Mouse (Mus musculus) v-Abl transformed pro-B cells (cell line): Measurements from ENCODE around the gene Cdkn2c.

Experiments
- in situ Hi-C, 2 experiments: fragments of 400-800 bp; cut with MboI; formaldehyde crosslinking; loops; one replicate each; pipeline ENCODE4 v1.15.1; 2025; ENCODE audit not compliant: unreplicated experiment in 2 of 2

Cdkn2c gene

DNA sequence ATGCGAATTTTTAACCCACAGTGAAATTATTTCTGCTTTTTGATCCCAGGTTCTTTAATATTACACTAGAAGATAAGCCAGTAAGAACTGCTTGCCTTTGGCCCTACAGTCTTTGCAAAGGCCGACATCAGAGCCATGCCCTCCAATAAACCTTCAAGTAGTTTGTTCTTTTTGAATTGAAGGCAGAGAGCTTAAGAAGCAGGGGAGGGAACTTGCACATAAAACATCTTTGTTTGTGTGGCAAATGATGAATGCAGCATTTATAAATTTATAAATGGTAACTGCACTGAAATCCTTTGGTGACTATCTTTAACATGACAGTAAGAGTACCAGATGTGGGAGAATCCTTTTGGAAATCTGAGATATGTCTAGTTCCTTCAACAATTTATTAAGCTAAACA is 7.4 kb downstream of the Cdkn2c start:
- in situ Hi-C loops = loop anchor here in 1 of 2 experiments (25.0 kb wide), 1 partner anchor 1347 kb away; the partner anchor contains the start of gene Zyg11b

DNA sequence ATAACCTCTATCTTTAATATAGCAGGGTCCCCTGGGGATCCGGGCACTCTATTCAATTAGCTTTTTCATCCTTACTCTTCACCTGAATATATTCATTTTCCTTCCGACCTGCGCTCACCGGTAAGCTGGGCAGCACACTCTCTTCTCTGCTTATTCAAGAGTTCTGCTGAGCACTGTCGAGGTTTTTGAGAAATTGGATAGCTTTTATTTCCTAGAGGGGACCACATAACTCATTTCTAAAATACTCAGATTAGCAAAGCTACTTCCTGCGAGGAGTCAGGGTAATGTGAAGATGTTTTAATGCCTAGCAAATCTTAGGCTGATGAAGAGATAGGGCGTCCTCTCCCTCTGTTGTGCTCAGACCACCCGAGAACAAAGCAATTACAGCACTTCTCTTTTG is 8.2 kb downstream of the Cdkn2c start:
- in situ Hi-C loops = loop anchor here in 1 of 2 experiments (25.0 kb wide), 1 partner anchor 1347 kb away; the partner anchor contains the start of gene Zyg11b

DNA sequence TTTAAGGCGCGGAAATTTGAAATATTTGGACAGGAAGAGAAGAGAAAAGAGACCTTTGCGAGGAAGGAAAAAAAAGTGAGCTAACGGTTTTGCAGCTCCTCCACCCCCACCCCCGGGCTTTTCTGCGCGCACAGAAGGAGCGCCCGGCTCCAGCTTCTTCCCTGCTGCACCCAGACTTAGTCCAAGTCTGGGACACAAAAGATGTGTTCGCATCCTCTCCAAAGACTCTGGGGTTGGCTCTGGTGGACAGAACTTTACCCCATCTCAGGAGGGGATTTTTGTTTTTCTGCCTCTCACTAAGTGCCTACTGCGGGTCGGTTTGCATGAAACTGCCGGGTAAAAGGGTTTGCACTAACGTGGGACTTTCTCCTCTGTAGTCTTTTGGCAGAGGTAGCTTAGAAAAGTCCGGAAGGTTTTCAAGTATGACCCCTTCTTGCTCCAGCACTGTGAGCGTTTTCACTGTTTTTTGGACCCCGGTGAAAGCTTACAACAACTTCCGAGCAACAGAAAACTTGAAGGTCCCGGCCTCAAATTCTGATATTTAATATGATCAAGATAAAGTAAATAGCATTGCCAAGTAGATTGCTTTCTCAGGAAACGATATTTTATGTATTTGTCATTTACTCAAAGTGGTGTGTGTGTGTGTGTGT is 9.0 kb downstream of the Cdkn2c start:
- in situ Hi-C loops = loop anchor here in 1 of 2 experiments (25.0 kb wide), 1 partner anchor 1346 kb away; the partner anchor contains the start of gene Zyg11b

DNA sequence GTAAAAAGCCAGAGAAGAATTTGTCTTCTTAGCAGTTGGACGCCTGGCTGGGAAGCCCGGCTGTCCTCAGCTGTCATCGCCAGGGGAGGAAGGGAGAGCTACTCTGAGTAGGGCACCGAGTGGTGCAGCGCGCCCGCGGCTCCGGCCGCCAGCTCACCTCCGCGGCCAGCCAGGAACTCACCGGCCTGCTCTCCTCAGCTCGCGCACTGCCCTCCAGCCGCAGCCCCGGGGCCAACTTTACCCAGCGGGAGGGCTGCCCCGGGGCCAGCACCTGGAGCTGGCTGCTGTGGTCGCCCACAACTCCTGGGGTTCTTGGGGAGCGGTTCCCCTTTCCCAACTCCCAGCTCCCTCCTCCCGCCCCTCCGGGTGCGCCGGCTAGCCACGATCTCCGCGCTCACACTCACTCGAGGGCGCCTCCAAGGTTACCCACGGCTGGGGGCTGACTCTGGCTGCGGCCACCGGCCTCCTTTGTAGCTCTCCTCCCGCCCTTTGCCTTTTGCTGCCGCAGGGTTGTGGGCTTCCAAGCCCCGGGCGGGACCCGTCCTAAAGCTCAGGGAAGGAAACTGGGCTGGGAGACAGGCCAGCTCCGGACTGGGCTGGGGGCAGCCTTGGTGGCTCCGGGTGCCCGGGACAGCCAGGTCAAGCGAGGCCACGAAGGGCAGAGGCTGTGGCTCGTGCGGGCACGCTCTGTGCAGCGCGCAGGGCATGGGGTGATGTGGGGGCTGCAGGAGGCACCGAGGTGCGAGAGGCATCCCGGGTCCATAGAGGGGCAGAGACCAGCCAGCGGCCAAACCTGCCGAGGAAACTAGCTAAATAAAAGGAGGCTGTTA is 9.8 kb downstream of the Cdkn2c start:
- in situ Hi-C loops = loop anchor here in 1 of 2 experiments (25.0 kb wide), 1 partner anchor 1345 kb away; the partner anchor contains the start of gene Zyg11b

DNA sequence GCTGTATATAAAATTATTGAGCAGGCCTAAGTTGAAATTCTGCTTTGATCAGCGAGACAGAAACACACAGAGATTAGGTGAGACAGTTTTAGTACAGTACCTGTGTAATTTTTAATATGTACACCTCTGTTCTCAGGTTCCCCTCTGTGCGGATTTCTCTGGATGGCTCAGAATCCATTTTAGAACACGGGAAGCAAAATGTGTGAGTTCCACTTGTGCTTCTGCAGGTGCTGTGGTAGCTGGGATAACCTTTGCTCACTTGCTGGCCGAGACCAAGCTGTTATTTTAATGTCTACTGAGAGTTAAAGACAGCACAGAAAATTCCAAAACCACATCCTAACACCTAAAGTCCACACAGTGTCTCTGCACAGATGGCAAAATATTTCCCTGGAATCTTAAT is 10.7 kb downstream of the Cdkn2c start:
- in situ Hi-C loops = loop anchor here in 1 of 2 experiments (25.0 kb wide), 1 partner anchor 1344 kb away; the partner anchor contains the start of gene Zyg11b

DNA sequence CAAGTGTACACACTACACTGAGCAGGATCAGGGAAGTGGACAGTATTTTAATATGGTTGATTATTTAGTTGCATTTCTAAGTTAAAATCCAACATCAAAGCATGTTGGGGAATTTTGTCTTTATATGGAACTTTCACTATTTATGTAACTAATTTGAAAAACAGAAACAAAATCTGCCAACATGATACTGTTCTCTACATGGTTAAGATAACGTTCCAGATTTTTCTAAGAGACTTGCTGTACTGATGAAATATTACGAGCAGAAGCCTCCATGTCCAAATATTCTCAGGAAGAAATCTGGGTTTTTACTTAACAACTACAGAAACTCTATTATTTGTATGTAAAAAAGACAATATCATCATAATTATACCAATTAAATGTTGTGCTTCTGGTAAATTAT is 11.3 kb downstream of the Cdkn2c start:
- in situ Hi-C loops = loop anchor here in 1 of 2 experiments (25.0 kb wide), 1 partner anchor 1343 kb away; the partner anchor contains the start of gene Zyg11b

DNA sequence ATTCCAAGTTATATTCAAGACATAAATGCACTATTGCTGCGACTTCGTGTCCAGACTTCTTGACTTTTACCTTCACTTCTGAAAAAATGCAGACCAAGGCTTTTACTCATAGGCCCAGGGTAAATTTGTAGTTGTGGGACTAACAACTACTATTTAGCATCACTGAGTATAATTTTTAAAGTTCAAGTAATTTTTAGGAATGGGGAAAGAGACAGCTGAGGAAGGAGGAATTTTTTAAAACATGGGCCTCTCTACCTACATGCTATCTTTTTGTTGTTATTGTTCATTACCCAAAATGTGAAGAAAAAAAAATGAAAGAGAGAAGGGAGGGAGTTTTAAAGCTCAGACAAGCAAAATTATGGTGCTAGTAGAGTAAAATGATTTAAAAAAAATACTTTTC is 12.3 kb downstream of the Cdkn2c start:
- in situ Hi-C loops = loop anchor here in 1 of 2 experiments (25.0 kb wide), 1 partner anchor 1342 kb away; the partner anchor contains the start of gene Zyg11b

DNA sequence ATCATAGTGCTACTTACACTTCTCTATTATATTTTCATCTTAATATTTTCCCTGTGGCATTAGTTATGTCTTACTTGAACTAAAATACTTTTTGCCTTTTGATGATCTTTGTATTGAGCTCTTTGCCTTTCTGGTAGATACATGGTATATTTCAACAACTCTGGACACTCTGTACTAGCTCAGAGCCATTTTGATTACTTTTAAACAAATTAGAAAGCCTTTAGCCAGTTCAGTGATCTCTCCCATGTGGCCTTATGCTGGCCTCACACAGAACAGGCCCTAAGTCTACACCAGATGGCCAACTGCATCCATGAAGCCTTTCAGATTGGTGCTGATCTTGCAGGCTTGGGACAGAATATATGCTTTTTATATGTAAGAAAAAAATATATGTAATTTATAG is 13.7 kb downstream of the Cdkn2c start:
- in situ Hi-C loops = loop anchor here in 1 of 2 experiments (25.0 kb wide), 1 partner anchor 1341 kb away; the partner anchor contains the start of gene Zyg11b

DNA sequence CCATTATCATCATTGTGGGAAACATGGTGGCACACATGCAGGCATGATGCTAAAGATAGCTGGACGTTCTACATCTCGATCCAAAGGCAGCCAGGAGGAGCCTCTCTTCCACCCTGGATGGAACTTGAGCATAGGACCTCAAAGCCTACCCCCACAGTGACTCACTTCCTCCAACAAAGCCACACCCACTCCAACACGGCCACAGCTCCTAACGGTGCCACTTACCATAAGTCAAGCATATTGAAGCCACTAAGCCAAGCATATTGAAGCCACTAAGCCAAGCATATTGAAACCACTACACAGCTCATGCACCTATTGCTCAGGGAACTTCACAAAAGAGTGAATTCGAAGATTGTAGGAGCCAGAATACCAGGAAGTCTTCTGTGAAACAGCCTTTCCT is 17.7 kb downstream of the Cdkn2c start:
- in situ Hi-C loops = no loop called here

DNA sequence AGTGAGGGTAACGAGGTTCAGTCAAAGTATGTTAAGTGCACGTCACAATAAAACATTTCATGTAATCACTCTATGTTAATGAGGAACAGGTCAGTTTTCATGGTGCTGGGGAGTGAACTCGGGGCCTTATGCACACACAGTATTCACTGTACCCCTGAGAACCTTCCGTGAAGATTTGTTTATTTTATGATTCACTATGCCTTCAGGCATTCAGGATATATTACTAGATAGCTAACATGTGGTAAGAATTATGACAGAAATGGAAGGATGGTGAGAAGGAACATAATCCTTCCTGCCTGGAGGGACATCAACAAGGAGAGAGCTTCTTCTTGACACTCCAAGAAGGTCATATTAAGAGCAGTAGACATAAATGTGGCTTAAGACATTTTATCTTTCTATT is 19.7 kb downstream of the Cdkn2c start:
- in situ Hi-C loops = no loop called here

DNA sequence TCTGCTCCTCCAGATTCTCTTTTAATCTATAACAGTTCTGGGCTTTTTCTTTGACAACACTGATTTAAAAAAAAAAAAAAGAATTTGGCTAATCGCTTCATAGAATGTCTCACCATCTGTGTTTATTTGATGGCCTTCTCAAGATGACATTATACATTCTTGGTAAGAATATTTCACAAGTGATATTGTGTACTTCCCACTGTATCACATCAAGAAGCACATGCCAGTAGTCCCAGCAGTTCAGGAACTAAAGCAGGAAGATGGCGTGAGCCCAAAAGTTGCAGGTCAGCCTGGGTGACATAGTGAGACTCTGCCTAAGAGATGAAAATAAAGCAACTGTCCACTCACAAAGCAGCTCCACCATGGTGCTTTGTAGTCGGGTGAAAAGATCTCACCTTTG is 25.5 kb downstream of the Cdkn2c start:
- in situ Hi-C loops = no loop called here

DNA sequence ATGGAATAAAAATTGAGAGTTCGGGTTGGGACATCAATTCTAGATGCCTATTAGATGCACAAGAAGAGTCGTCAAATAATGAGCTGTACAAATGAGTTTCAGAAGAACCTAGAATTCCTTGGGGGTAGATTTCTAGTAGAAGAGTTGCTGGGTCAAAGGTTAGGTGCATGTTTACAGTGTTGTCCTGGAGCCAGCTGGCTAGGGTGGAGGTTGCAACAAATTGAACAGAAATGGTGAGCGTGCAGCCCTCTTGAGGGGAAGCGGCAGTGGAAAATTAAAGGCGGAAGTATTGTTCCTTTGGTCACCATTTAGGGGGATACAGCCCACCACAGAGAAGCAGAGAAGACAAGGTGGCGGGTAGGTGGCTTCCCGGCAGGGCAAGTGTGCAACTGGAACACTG is 26.8 kb downstream of the Cdkn2c start:
- in situ Hi-C loops = no loop called here

DNA sequence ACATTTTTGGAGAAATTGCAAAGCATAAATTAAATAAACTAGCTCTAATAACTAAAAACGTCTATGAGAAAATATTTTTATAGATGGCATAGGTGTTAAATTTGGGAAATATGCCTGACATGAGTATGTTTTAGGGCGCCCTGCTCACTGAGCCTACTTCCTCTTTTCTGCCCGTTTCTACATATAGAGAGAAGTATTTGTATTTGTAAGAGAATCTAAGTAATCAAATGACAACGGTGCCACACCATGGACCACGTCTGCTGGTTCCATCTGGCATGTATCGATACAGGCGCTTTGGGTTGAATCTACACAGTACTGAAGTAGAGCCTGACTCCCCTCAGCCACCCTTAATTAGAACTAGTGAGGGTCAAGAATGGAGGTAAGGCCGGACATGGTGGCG is 27.6 kb downstream of the Cdkn2c start:
- in situ Hi-C loops = no loop called here

DNA sequence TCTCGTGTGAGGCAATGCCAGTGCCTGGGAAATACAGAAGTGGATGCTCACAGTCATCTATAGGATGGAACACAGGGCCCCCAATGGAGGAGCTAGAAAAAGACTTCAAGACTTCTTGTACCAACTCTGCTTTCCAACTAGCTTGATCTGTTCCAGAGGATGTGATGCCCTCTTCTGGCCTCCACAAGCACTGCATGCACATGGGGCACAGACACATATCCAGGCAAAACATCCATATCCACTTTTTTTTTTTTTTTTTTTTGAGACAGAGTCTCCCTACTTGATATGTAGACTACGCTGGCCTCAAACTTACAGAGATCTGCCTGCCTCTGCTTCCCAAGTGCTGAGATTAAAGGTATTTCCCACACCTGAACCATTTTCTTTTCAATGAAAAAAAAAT is 32.0 kb downstream of the Cdkn2c start:
- in situ Hi-C loops = no loop called here

DNA sequence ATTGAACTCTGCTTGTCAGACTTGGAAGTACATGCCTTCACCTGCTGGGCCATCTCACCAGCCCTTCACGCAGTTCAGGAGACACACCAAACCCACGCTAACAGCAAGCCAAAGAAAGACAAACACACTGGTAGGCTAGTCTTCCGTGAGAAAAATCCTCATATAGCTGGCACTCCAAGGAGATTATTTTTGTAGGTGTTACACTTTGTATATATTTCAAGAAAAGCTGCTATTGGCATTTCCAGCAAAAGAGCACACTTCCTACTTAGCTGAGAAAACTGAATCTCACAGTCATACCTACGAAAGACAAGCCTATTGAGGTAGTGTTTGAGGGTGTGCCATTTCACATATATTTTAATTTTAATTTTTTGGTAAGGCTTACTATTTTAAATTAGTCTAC is 36.0 kb downstream of the Cdkn2c start:
- in situ Hi-C loops = no loop called here

DNA sequence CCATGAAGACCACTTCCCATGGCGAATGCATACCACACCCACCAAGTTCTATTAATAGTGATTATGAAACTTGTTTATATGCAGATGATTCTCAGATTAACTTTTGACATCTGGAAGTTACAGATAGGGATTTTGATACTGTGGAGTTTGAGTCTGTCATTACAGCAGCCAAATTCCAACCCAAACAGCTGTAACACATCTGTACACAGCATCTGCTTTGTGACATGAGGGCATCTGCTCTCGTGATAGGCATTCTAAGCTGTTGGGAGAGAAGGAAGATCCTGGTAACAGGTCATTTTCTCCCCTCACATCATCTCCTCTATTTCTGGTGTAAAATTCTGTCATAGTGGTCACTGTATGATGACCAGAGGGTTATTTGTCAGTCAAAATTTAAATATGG is 36.8 kb downstream of the Cdkn2c start:
- in situ Hi-C loops = no loop called here

DNA sequence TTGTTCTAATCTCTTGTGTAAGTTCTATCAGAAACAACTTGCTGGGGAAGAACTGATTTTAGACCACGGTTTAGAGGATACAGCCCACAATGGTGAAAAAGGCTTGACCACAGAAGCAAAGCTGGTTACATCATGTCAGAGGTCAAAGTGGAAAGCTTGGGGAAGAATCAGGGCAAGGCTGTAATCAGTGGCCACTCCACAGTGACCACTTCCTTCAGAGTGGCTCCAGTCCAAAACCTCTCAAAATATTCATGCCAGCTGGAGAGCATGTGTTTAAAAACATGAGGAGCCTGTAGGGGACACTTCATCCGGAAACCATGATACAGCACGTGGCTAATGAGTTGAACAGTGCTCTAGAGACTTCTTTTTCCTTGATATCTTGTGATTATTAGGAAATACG is 54.4 kb downstream of the Cdkn2c start:
- in situ Hi-C loops = no loop called here
